Mouse (Mus musculus): ENCODE measurements at regions not wholly inside any gene's neighbourhood (a gene's known extent, or its start where the extent isn't known, plus 50 kb on each side); places are given as distances from the start of the nearest gene placed in this dataset.

DNA sequence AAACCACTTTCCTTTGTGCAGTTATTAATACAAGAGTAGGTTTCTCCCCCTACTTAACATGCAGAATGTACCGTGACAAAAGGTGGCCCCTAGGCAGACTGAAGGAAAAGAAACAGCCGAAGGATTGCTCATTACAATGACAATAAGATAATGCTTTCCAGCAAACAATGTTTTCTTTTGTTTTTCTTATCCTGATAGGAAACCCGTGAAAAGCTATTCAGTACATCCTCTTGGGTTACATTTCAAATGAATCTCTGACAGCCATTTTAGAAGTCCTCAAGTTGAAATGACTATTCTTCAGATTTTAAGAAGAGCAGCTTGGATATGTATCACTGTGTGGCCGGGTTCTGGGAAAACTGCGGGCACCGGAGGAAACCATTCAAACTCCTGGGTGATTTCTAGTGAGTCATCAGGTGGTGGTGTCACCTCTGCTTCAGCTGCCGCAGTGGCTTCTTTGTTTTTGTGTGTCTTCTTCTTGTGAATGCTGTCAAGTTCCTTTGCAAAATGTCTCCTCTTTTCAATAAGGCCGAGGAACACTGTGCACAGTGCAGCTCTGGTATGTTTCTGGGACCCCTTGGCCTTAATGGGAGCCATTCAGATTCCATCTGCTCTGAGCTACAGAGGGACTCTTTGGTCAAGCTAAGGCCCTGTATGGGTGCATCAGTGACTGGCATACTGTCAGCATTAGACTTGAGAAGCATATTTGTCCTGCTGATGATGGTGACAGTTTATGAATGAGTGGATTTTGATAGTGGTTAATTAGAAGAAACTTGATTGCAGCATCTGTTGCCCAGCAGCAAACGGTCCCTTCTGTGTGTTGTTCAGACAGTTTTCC, 393.1 kb downstream of the Rnd3 start:
- DNase-seq = no peak

- no peak for DNase-seq
Measured at GRCm38 (mm10) chr2:50755160-50755559, 393.8 kb downstream of the Rnd3 start.

DNA sequence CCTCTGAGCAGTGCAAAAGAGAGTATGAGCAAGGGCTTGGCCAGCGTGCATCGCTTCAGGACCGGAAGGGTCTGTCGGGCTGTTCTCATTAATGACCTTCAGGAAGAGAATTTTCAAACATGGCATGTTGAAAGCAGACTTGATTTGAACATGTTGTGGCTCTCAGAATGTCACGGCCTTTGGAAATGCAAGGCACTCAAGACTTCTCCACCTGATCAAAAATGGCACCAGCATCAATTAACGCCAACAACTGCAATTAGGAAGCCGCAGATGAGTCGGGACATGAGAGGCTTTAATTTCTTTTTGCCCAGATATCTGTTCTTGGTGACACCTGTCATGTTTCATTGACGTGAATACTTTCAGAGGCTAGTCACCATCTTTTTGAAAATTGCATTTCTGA, 396.5 kb downstream of the Rnd3 start:
- no peak for DNase-seq

DNA sequence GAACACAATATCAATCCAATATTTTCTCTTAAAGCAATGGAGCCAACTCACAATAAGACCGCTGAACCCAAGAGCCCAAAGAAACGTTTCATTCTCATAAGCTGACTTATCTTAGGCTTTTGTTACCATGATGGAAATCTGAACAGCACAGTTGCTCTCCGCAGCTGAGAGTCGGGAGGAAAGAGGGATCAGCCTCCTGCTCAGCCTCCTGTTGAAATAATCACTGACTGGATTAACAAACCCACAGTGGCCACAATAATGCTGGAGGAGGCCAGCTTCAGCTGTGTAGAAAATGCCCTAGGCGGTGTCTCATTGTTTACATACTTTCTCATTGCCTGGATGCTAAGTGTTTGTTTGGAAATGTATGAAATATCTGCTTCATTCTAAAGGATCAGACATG, 398.1 kb downstream of the Rnd3 start:
- DNase-seq = no peak

DNA sequence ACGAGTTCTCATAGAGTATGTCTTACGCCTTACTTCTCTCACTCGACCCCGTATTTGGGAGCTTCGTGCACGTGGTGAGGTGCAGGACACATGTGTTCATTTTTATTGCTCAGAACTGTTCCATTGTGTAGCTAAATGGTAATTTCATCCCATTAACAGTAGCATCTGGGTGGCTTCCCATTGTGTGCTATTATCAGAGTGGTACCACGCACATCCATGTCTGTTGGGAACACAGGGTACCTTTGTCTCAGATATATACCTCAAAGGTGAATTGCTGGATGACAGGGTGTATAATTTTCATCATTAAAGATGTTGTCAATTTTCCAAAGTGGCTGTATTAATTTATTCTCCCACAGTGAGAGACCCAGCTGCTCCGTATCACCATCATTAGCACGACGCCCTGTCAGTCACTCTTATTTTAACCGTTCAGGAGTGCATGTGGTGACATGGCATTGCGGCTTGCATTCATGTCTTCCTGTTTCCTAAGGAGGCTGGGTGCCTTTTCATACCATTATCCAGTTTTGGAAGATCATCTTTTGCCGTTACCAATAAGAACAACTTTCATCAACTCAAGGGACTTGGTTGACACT, 404.2 kb downstream of the Rnd3 start:
- no peak for DNase-seq

DNA sequence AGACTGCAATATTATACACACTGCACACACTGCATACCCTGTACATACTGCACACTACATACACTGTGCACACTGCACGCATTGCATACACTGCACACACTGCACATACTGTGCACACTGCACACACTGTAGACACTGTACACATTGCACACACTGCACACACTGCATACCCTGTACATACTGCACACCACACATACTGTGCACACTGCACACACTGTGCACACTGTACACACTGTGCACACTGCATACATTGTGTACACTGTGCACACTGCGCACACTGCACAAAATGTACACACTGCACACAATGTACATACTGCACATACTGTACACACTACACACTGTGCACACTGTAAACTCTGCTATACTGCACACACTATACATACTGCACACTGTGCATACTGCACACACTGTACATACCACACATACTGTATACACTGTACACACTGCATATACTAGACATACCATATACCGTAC, 405.1 kb downstream of the Rnd3 start:
- DNase-seq = no peak

- DNase-seq = no peak
Measured at GRCm38 (mm10) chr2:50742421-50742820, 406.5 kb downstream of the Rnd3 start.

DNA sequence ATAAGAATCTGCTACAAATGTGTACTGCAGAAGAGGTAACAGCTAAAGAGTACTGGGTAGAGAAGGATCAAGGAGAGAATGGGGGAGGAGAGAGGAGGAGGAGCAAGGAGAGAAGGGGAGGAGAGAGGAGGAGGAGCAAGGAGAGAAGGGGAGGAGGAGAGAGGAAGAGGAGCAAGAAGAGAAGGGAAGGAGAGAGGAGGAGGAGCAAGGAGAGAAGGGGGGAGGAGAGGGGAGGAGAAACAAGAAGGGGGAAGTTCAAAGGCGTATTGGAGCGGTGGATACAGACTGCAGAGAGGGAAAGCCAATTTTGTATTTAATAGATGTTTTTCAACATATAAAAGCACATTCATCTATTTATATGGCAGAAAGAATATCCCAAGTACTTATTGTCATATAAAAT, 407.6 kb downstream of the Rnd3 start:
- no peak for DNase-seq

DNA sequence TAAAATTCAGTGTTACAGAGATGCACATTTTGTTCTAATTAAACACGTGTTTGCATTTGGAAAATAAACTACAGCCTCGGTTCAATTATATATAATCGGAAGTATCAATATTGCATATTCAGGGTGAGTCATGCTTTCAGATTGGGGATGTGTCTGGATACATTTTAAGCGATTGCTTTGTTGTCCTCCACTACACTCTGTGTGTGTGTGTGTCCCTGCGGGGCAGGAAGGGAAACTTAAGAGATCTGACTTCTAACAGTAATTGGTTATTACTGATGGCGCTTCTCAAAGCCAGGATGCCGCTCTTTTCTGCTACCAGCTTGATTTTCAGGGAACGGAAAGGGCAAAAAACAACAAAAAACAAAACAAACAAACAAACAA, 409.3 kb downstream of the Rnd3 start:
- no peak for DNase-seq

- DNase-seq = no peak
Measured at GRCm38 (mm10) chr2:50738936-50739598, 409.8 kb downstream of the Rnd3 start.

DNA sequence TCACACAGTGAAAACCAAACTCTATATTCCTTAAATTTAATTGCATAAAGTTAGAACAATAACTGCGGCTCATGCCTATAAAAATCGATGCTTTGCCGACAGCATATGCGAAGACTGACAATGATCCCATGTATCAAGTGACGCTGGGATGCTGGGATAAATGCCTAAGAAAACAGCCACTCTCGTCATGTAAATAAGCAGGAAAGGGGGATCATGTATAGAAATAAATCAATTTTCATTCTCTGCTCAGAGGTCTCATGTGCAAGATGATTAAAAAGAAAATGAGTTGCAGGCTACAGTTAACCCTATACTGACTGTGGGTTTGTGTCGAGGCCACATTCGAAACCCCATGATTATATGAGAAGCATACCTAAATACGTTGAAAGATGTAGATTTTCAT, 411.2 kb downstream of the Rnd3 start:
- no peak for DNase-seq

DNA sequence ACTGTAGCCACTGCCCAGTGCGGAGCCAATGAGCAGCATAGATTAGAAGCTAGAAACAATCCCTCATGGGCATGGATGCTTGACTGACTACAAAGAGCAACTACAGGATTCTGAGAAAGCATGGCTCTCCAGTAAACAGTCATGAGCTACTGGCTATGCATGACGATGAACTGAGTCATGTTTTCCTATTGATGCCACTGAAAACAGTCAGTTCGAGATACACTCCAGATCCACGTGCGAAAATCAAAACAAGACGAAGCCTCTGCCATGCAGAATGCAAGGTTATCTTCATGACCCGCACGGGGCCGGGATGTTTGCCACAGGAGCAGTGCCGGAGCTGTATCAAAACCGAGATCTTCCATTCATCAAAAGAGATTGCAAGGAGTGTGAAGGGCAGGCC, 413.9 kb downstream of the Rnd3 start:
- no peak for DNase-seq

- no peak for DNase-seq
Measured at GRCm38 (mm10) chr2:50706652-50707051, 410.1 kb upstream of the Mmadhc start.

- no peak for DNase-seq
Measured at GRCm38 (mm10) chr2:50704297-50704696, 407.7 kb upstream of the Mmadhc start.

- no peak for DNase-seq
Measured at GRCm38 (mm10) chr2:50702584-50703450, 406.2 kb upstream of the Mmadhc start.

- DNase-seq = no peak
Measured at GRCm38 (mm10) chr2:50698841-50699240, 402.2 kb upstream of the Mmadhc start.

GRCm38 (mm10) chr2:50696575-50696974, 400.0 kb upstream of the Mmadhc start:
- no peak for DNase-seq

DNA sequence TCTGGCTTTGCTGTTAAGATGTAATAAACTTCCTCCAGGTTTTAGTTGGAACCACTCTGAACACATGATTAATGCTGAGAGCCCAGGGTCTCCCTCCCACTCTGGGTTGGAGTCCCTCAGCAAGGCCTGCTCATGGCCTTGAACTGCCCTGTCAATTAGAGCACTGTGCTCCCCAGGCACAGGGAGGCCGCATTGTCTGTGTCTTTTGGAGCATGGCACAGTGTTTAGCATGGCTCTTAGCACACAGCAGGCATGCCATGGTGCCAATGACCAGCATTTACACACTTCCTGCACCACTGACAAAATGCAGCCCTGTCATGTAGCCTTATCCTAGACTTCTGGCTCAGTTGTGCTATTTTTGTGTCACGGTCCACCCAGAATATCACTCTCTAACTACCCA, 398.2 kb upstream of the Mmadhc start:
- no peak for DNase-seq

- no peak for DNase-seq
Measured at GRCm38 (mm10) chr2:50693784-50694350, 397.3 kb upstream of the Mmadhc start.

DNA sequence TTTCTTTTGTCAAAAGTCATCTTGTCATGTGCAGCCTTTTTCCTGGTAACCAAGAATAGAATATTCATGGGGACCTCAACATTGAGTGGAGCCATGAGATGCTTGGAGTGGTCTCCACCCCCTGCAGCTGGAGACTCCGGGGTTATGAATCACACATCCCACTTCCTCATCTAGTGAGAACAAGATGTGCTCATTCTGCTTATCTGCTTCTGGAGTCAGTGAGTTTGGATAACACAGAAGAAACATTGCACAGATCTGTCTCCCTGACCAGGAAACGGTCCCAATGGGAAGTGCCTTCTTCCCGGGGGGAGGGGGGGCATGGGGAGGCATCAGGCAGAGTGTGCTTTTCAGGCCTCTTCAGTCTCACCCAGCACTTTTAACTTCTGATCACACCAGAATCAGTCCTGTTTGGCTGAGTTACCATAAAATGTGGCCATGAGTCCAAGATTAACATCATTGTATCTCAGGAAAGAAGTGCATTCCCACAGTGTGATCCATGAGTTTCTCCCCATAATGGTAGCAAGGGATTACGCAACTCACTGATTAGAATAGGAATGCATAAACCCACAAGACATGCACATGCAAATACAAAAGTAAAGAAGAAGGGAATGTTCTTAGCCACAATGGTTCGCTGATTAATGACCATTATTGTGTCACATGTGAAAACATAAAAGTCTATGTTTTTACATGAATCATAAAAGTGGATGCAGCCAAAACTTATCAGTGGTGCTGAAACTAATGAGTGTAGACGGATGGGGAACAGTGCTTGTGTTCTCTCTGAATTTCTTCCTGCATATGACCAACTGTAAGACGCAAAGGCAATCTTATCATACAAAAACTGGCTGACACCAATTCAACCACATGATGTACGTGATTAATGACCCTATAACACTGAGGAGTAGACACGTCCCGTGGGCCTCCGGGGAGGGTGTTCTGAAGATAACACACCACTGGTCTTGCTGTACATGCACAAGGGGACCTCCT, 393.8 kb upstream of the Mmadhc start:
- DNase-seq = no peak

- no peak for DNase-seq
Measured at GRCm38 (mm10) chr2:50687672-50688151, 391.1 kb upstream of the Mmadhc start.
